Mouse (Mus musculus) C2C12 (cell line): ENCODE results near the gene Aar2.
A peak's percentile ranks its signal among the peaks of the same experiment; 100 is the strongest.

Experiments
- CEBPB ChIP-seq: IDR thresholded peaks from one replicate; pipeline ENCODE4 v1.6.1; 2011; ENCODE audit warnings: low read depth, mild to moderate bottlenecking, control low read depth, moderate library complexity
- CTCF ChIP-seq: IDR thresholded peaks from one replicate; pipeline ENCODE4 v1.5.1; 2011; ENCODE audit not compliant: control insufficient read depth, insufficient read depth, insufficient read length
- MYOG ChIP-seq: IDR thresholded peaks from one replicate; pipeline ENCODE4 v1.6.1; 2011; ENCODE audit not compliant: control insufficient read depth, insufficient read length; ENCODE audit errors: extremely low read depth
- USF1 ChIP-seq: IDR thresholded peaks from one replicate; pipeline ENCODE4 v1.6.1; 2011; ENCODE audit warnings: low read depth, mild to moderate bottlenecking, control low read depth, moderate library complexity

GRCm38 (mm10) chr2:156617536-156617935 is 70.2 kb downstream of the Aar2 start:
- TF ChIP-seq CTCF (no peak), USF1 (no peak), MYOG (no peak), CEBPB (peak; percentile 87)
